Mouse (Mus musculus) liver, embryonic 12.5 days (tissue): ENCODE data around the gene Kdelr1. TPM values are rescaled to one million over a fixed set of nuclear protein-coding genes. Genes with fewer than 3 reads are reported as not detected.

Experiments used
- ATAC-seq: fragments of 200-750 bp; cut with Nextera tagmentation; 2 replicates; pipeline ENCODE4 v1.8.0; 2017; ENCODE audit warnings: moderate number of reproducible peaks, mild to moderate bottlenecking, moderate library complexity
- H3K27ac ChIP-seq: fragments of 300-500 bp; sonication (generic); 2 replicates; pipeline ENCODE4 v1.5.1; 2016; ENCODE audit warnings: mild to moderate bottlenecking
- H3K27me3 ChIP-seq: fragments of 300-500 bp; sonication (generic); replicated peaks from 2 replicates; pipeline ENCODE4 v1.6.1; 2016; ENCODE audit warnings: mild to moderate bottlenecking, moderate library complexity
- H3K36me3 ChIP-seq: fragments of 300-500 bp; sonication (generic); 2 replicates; pipeline ENCODE4 v1.6.1; 2016; ENCODE audit warnings: mild to moderate bottlenecking, moderate library complexity
- H3K4me1 ChIP-seq: fragments of 300-500 bp; sonication (generic); 2 replicates; pipeline ENCODE4 v1.6.1; 2016
- H3K4me2 ChIP-seq: fragments of 300-500 bp; sonication (generic); 2 replicates; pipeline ENCODE4 v1.6.1; 2016; ENCODE audit warnings: mild to moderate bottlenecking, moderate library complexity
- H3K4me3 ChIP-seq: fragments of 300-500 bp; sonication (generic); 2 replicates; pipeline ENCODE4 v1.5.1; 2016; ENCODE audit warnings: mild to moderate bottlenecking, moderate library complexity
- H3K9ac ChIP-seq: fragments of 300-500 bp; sonication (generic); 2 replicates; pipeline ENCODE4 v1.6.1; 2016; ENCODE audit warnings: mild to moderate bottlenecking, moderate library complexity
- H3K9me3 ChIP-seq: fragments of 300-500 bp; sonication (generic); replicated peaks from 2 replicates; pipeline ENCODE4 v1.6.1; 2016; ENCODE audit warnings: mild to moderate bottlenecking, moderate library complexity
- WGBS: fragments of 180-500 bp; shearing (Covaris S2); methylation state at CpG from one replicate; pipeline ENCODE4 v1.1.7; 2016; ENCODE audit not compliant: insufficient replicate concordance; 5-methylcytosine and 5-hydroxymethylcytosine counted together
- polyA plus RNA-seq: library from polyadenylated mRNA; unstranded; fragments of >200 nt; fragmentation: Nextera tagmentation; extraction: Ambion mirVana; gene quantifications from 2 replicates; pipeline ENCODE4 v1.2.1, GENCODE M21; 2016

Gene Kdelr1
- polyA plus RNA-seq, 1 experiment from 2014 or later: 25.6 TPM

DNA sequence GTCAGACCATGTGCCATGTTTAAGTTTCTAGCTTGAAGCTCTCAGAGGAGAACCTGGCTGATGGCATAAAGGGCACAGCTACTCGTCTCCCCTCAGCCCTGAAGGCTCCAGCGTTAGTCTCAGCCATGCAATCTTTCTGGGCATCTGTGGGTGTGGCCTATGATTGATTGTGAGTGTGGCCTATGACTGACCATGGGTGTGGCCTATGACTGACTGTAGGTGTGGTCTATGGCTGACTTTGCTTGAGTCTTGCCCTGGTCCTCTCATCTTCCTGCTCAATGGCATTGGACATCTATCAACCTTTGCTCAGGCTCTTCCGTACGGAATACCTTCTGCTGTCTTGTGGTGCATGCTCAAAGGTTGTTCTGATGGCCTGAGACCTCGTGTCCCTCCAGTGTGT lies 29.0 kb downstream of the Kdelr1 start:
- no peak overlapping the region for H3K9ac ChIP-seq
- no peak overlapping the region for H3K27ac ChIP-seq
- H3K4me1 ChIP-seq: peaks cover 28% of the 10 kb centered on the region
- H3K4me3 ChIP-seq: no peak overlapping the region
- peaks cover 10% of the 10 kb centered on the region for H3K9me3 ChIP-seq
- WGBS: 42% methylated on average over 5 of the region's 5 CpGs
- H3K27me3 ChIP-seq: no peaks in the 10 kb centered on the region
- ATAC-seq: peak; percentile 54
- peak overlapping the region; percentile 30; the same call in 1 of the 2 replicates for H3K4me2 ChIP-seq
- H3K36me3 ChIP-seq: peaks cover 9% of the 10 kb centered on the region

DNA sequence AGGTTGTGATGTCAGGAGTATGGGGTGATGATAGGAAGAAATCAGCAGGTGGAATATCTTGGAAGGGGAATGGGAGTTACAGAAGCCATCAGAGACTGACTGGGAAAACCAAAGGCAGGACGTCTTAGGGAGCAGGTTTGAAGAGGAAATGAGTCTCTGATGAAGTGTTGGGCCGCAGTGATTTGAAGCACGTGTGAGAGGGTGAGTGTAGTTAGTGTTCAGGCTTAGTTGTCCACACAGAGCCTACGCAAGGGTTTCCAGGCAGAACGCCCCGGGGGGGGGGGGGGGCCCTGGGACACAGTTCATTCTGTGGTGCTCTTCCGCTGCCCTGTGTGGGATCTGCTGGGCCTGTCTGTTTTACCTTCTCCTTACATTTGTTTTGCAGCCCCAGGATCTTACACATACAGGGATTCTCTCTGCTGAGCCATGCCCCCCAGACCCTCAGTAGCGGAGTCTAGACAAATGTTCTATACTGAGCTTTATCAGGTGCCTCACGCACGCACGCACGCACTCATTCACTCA lies 30.0 kb downstream of the Kdelr1 start:
- WGBS: 72% methylated on average over 11 of the region's 12 CpGs
- peaks cover 16% of the 10 kb centered on the region for H3K36me3 ChIP-seq
- H3K27me3 ChIP-seq: no peaks in the 10 kb centered on the region
- no peak overlapping the region for H3K4me3 ChIP-seq
- no peak overlapping the region for H3K4me2 ChIP-seq
- peaks cover 22% of the 10 kb centered on the region for H3K4me1 ChIP-seq
- H3K9ac ChIP-seq: no peak overlapping the region
- H3K9me3 ChIP-seq: peaks cover 10% of the 10 kb centered on the region
- no peak for ATAC-seq
- no peak overlapping the region for H3K27ac ChIP-seq

DNA sequence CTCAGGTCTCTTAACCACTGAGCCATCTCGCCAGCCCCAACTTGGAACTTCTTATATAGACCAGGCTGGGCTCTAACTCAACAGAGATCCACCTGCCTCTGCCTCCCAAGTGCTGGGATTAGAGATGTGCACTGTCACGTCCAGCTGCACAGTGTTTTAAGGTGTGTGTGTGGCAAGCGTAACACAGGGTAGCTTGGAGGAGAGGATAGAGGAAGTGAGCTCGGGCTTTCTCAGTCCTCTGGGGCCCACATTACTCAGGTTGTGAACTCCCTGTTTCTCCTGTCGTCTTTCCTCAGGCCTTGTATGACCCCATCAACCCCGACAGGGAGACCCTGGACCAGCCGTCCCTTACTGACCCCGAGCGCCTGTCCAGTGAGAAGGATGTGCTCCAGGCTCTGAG lies 34.0 kb downstream of the Kdelr1 start:
- H3K36me3 ChIP-seq: peaks cover 46% of the 10 kb centered on the region
- no peak overlapping the region for H3K9ac ChIP-seq
- no peaks in the 10 kb centered on the region for H3K27me3 ChIP-seq
- H3K4me1 ChIP-seq: peaks cover 3% of the 10 kb centered on the region
- no peak for ATAC-seq
- no peak overlapping the region for H3K4me2 ChIP-seq
- peaks cover 10% of the 10 kb centered on the region for H3K9me3 ChIP-seq
- WGBS: 67% methylated on average over 9 of the region's 9 CpGs
- no peak overlapping the region for H3K4me3 ChIP-seq
- H3K27ac ChIP-seq: no peak overlapping the region

DNA sequence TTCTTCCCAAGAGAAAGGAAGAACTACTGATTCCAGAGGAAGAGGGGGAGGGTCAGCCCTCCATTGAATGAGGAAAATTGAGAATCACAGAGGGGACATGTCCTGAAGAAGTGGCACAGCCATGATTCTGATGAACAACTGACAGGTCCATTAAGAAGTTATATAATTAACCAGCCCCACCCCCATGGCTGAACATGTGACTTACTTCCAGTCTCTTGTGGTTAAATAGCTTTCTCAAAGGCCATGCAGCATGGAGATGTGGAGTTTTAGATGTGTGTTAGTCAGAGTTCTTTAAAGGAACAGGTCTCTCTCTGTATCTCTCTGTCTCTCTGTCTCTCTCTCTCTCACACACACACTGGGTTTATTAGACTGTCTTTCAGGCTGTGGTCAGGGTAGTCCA lies 35.8 kb downstream of the Kdelr1 start:
- no peak overlapping the region for H3K4me3 ChIP-seq
- no peak for ATAC-seq
- no peaks in the 10 kb centered on the region for H3K27me3 ChIP-seq
- H3K27ac ChIP-seq: no peak overlapping the region
- peaks cover 55% of the 10 kb centered on the region for H3K36me3 ChIP-seq
- H3K4me2 ChIP-seq: no peak overlapping the region
- H3K9me3 ChIP-seq: peaks cover 8% of the 10 kb centered on the region
- no peak overlapping the region for H3K9ac ChIP-seq
- no peaks in the 10 kb centered on the region for H3K4me1 ChIP-seq

DNA sequence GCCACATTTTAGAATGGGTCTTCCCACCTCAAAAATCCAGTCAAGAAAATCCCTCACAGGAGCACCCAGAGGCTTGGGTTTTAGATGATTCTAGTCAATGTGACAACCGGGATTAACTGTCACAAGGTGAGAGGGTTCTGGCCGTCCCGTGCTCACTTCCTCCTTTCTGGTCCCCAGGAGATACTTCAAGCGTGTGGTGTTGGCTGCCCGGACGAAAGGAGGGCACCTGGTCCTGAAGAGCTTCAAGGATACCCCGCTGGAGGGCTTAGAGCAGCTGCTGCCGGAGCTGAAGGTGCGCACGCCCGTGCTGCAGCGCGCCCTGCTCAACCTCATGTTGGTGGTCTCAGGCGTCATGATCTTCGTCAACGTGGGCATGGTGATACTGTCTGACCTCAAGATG lies 36.6 kb downstream of the Kdelr1 start:
- Histone ChIP-seq H3K4me1 (no peaks in the 10 kb centered on the region), H3K27me3 (no peaks in the 10 kb centered on the region), H3K4me3 (no peak overlapping the region), H3K4me2 (no peak overlapping the region), H3K27ac (no peak overlapping the region), H3K36me3 (peaks cover 56% of the 10 kb centered on the region), H3K9ac (no peak overlapping the region), H3K9me3 (peaks cover under 1% of the 10 kb centered on the region; the same call in 1 of the 2 replicates)
- WGBS: 83% methylated on average over 16 of the region's 16 CpGs
- ATAC-seq: no peak

DNA sequence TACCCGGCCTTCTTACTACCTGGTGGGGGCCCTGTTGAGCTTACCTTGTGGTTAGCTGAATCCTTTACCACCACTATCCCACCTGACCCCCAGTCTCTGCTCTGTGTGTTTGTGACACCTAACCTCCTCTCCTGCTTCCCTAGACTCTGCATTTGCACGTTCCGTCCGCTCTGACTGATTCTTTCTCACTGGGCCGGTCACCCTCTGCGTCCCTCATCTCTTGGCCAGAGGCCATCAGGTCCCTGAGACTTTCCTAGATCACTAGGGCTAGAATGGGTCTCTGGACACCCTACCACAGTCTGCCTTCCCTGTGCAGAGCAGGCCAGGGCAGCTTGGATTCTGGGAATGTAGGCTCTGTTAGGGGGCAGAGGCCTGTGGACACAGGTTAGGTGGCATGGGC lies 41.5 kb downstream of the Kdelr1 start:
- Histone ChIP-seq H3K36me3 (peaks cover 64% of the 10 kb centered on the region), H3K9ac (no peak overlapping the region), H3K9me3 (no peaks in the 10 kb centered on the region), H3K4me1 (peaks cover 28% of the 10 kb centered on the region), H3K4me3 (no peak overlapping the region), H3K27me3 (no peaks in the 10 kb centered on the region), H3K27ac (no peak overlapping the region), H3K4me2 (no peak overlapping the region)
- 82% methylated on average over 6 of the region's 6 CpGs for WGBS
- ATAC-seq: no peak

DNA sequence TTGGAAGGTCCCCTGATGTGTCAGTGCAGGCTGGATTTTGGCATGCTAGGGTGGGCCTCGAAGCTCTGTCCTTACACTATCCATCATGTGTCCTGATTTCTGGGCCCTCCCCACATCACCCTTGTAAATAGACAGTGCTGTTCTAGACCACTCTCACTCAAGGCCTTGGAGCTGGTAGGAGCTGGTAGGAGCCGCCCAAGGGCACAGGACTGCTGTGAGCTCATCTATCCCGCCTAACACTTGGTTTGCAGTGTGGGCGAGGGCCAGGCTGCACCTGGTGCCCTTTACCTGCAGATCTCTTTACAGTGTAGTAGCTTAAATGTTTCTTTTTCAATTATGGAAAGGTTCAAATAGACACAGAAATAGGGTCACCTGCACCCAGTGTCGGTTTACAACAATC lies 42.4 kb downstream of the Kdelr1 start:
- H3K4me3 ChIP-seq: no peak overlapping the region
- H3K27ac ChIP-seq: no peak overlapping the region
- H3K36me3 ChIP-seq: peaks cover 57% of the 10 kb centered on the region
- H3K4me2 ChIP-seq: no peak overlapping the region
- H3K9me3 ChIP-seq: no peaks in the 10 kb centered on the region
- peaks cover 38% of the 10 kb centered on the region for H3K4me1 ChIP-seq
- H3K9ac ChIP-seq: no peak overlapping the region
- ATAC-seq: no peak
- no peaks in the 10 kb centered on the region for H3K27me3 ChIP-seq
- WGBS: 60% methylated on average over 5 of the region's 5 CpGs

DNA sequence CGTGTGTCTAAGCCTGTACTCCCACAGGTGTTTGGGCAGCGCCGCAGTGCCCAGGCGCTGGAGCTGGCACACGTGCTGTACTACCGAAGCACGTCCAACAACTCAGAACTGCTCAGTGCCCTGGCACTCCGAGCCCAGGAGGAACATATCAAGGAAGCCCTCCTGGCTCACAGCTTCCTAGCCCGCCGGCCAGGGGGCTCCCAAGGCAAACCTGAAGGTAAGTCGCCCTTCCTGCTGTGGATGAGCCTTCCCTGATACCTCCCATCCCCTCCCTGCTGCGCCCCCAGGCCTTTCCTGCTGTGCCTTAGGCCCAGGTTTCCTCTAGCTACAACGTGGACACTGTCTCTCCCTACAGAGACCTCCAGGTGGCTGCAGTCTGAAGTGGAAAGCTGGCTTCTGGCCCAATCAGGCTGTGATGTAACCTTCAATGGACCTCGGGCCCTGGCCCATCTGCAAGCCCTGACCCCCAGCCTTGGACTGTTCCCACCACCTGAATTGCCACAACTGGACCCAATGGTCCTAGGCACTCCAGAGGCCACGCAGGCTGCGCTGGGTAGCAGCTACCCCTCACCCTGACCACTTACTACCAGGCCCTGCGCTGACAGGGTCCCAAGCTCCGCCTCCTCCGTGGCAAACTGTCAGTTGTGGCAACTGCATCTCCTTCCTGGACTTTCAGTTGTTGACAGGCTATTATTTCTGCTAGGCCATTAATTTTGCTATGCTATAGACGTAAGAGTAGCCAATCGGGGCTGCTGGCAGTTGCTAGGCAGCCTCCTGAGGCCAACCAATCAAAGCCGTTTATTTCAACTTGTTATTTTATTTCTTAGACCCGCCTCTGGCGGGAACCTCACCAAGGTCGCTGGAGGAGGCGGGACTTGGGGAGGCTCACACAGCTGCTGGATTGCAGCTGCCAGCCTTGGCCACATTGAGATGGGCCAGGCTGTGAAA lies 43.8 kb downstream of the Kdelr1 start:
- H3K27ac ChIP-seq: peak overlapping the region; percentile 66
- peak overlapping the region; percentile 53 for H3K4me2 ChIP-seq
- H3K9ac ChIP-seq: peak overlapping the region; percentile 49; the same call in 1 of the 2 replicates
- H3K36me3 ChIP-seq: peaks cover 43% of the 10 kb centered on the region
- WGBS: 44% methylated on average over 26 of the region's 26 CpGs
- peak; percentile 36; the same call in 1 of the 2 replicates for ATAC-seq
- H3K27me3 ChIP-seq: no peaks in the 10 kb centered on the region
- H3K4me3 ChIP-seq: peak overlapping the region; percentile 24
- H3K9me3 ChIP-seq: no peaks in the 10 kb centered on the region
- H3K4me1 ChIP-seq: peaks cover 51% of the 10 kb centered on the region

DNA sequence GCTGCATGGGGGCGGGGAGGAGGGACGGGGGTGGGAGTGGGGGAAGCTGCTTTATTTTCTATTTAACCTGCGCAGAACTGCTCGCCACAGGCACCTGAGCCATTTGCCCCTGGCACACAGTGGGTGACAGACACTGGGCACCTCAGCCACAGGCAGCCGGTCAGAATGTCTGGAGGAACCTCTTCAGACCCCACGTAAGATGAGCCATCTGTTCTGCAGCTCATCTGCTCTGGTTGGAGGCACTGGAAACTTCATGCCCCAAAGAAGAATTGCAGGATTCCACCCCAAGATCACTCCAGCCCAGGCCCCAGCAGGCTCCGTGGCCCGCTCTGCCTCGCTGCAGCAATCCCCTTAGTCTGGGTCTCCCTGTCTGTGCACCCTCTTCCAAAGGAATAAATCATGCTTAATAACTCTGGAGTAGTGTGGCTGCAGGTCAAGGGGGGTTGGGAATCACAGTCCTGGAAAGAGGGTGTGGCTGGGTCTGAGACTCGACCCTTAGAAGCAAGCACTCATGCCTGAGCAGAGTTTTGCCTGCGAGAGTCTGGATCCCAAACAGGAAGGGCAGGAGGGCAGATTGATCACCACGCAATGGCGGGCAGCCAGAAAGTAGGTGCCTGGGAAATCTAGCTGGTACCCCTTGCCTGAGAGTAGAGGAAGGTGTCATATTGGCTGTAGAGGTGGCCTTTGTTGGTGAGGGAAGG lies 44.6 kb downstream of the Kdelr1 start:
- H3K9ac ChIP-seq: no peak overlapping the region; the same call in 1 of the 2 replicates
- peaks cover 59% of the 10 kb centered on the region for H3K4me1 ChIP-seq
- H3K27me3 ChIP-seq: no peaks in the 10 kb centered on the region
- H3K4me2 ChIP-seq: peak overlapping the region; percentile 53
- peaks cover 43% of the 10 kb centered on the region for H3K36me3 ChIP-seq
- WGBS: 48% methylated on average over 13 of the region's 13 CpGs
- H3K9me3 ChIP-seq: no peaks in the 10 kb centered on the region
- ATAC-seq: no peak
- no peak overlapping the region for H3K4me3 ChIP-seq
- peak overlapping the region; percentile 66 for H3K27ac ChIP-seq

DNA sequence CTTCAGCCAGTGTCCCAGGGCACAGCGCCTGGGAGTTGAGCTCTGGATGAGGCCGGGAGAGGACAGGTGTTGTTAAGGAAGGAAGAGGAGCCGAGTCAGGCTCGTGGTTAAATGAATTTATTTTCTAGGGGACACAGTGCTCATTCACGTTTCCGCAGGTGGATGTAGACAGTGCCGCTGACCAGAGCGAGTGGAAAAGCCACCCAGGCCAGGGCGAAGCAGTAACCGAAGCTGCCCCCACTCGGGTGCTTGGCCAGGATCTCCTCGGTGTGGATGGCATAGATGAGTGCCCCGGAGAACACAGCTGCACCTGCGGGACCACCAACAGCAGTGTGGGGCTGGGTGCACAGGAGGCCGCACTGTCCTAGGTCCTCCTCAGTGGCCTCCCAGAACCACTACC lies 45.4 kb downstream of the Kdelr1 start:
- Histone ChIP-seq H3K9me3 (no peaks in the 10 kb centered on the region), H3K9ac (no peak overlapping the region), H3K4me2 (no peak overlapping the region), H3K27me3 (no peaks in the 10 kb centered on the region), H3K4me3 (no peak overlapping the region), H3K36me3 (peaks cover 40% of the 10 kb centered on the region), H3K4me1 (peaks cover 67% of the 10 kb centered on the region), H3K27ac (peak overlapping the region; percentile 66; the same call in 1 of the 2 replicates)
- no peak for ATAC-seq
- 84% methylated on average over 15 of the region's 15 CpGs for WGBS

DNA sequence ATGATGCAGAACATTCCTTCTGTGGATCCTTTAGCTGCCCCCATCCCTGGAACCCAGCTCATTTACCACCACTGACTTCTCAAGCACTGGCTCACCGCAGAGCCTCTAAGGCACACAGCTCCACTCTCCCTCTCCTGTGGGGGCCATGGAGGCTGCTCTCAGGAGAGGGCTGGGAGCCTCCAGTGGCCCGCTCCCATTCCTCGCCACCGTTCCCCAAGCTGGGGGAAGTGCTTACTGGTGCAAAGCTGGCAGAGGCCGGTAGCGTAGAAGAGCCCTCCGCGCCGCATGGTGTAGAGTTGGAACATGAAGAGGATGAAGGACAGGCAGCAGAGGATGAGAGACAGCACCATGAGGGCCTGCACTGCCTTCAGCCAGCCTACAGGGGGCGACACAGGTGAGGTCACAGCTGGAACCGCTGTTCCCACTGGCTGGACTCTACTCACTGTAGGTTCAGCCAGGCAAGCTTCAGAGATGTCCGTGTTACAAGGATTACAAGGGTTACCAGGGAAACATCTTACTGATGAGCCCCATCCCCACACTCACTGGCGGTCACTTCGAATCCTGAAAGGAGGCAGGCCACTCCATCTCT lies 46.6 kb downstream of the Kdelr1 start:
- 73% methylated on average over 14 of the region's 14 CpGs for WGBS
- peaks cover 27% of the 10 kb centered on the region for H3K36me3 ChIP-seq

More for the DNA sequence above, 46.6 kb downstream of the Kdelr1 start:
- H3K4me2 ChIP-seq: peak overlapping the region; percentile 81; the same call in 1 of the 2 replicates
- H3K9ac ChIP-seq: no peak overlapping the region
- 0 out of 2 replicates have a peak overlapping the region, but pooled peaks have one; percentile 90 for H3K27ac ChIP-seq
- H3K27me3 ChIP-seq: no peaks in the 10 kb centered on the region
- H3K4me1 ChIP-seq: peaks cover 79% of the 10 kb centered on the region
- no peaks in the 10 kb centered on the region for H3K9me3 ChIP-seq
- H3K4me3 ChIP-seq: no peak overlapping the region
- no peak for ATAC-seq
